Mouse (Mus musculus) adrenal gland, adult (tissue): ENCODE data around the gene Defb28.

Experiments used
- DNase-seq, 2 experiments: peaks; one replicate each; pipeline ENCODE4 v3.0.0; 2022 to 2023; ENCODE audit warnings: low spot score in 1 of 2; ENCODE audit not compliant: inconsistent age in 2 of 2

Gene Defb28

GRCm38 (mm10) chr2:152556655-152557054 lies 38.6 kb downstream of the Defb28 start:
- DNase-seq: no peak

DNA sequence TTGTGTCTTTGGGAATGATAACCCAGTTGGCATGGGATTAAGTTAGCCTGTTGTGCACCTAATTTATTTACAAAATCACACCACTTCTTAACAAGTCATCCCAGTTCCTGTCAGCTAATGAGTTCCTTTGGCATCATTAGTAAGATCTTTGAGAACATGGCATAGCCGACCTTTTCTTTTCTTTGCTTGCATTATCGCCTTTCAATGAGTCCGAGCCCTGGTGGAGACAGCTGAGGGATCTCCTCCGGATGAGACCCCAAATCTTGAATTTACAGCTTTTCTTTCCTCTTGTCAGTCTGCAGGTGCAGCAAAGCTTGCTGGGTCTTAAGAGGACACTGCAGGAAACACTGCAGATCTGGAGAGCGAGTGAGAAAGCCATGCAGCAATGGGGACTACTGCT lies 51.0 kb downstream of the Defb28 start, which contains the start of gene Gm17416:
Gm17416 (plus strand) TSS at position 301 of the 400 bp plus-strand sequence.
- DNase-seq: no peak

DNA sequence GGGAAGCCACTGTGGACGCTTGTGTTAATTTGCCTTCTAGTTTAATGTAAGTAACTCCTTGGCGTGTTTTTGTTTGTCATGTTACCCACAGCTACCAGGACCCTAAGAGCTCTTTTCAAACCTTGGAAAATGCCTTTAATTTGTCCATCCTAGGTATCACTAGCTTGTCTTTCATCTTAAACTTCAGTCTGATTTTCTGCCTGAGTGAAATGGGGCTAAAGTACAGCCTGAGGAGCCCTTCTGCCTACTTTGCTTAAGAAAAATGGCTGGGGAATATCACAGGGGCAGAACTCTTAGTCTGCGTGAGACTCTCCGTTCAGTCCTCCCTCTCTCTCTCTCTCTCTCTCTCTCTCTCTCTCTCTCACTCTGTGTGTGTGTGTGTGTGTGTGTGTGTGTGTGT lies 51.8 kb downstream of the Defb28 start:
- no peak for DNase-seq

DNA sequence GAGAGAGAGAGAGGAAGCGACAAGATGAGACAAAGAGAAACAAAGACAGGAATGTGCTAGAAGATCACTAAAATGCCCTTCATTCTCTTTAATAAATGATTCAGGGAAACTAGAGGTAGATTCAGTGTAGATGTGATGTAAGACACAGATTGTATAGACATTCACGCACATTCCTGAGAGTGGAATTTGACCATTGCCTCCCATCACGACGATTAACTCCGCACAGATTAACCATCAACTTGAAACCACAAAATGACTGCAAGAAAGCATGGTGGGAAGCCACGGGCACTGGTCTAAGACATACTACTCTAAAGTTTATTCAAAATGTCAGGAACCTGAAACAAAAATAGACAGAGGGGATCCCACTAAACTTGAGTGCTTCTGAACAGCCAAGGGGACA lies 52.3 kb downstream of the Defb28 start:
- DNase-seq: no peak
